Mouse (Mus musculus) small intestine, adult 2 months (tissue): ENCODE measurements at regions not wholly inside any gene's neighbourhood (a gene's known extent, or its start where the extent isn't known, plus 50 kb on each side); places are given as distances from the start of the nearest gene placed in this dataset.

ENCODE experiments used
- H3K27ac ChIP-seq: fragments of 200-500 bp; 2 replicates; pipeline ENCODE4 v1.5.1; 2012; ENCODE audit warnings: low read depth, low read length, control low read depth, inconsistent platforms; ENCODE audit not compliant: insufficient read depth
- H3K27me3 ChIP-seq: fragments of 200-500 bp; 2 replicates; pipeline ENCODE4 v1.6.1; 2012; ENCODE audit warnings: mild to moderate bottlenecking, moderate library complexity, low read length, inconsistent platforms; ENCODE audit not compliant: control insufficient read depth, insufficient read depth
- H3K36me3 ChIP-seq: fragments of 200-500 bp; 2 replicates; pipeline ENCODE4 v1.6.1; 2012; ENCODE audit warnings: mild to moderate bottlenecking, low read length, control low read depth, inconsistent platforms; ENCODE audit not compliant: control insufficient read depth, insufficient read depth
- H3K4me1 ChIP-seq: fragments of 200-500 bp; 2 replicates; pipeline ENCODE4 v1.6.1; 2012; ENCODE audit warnings: low read length, inconsistent platforms, mixed read lengths; ENCODE audit not compliant: control insufficient read depth, insufficient read depth, insufficient read length
- H3K4me3 ChIP-seq: fragments of 200-500 bp; 2 replicates; pipeline ENCODE4 v1.5.1; 2012; ENCODE audit warnings: low read depth, mild to moderate bottlenecking, control low read depth, inconsistent platforms, low read length, moderate library complexity
- CTCF ChIP-seq: fragments of 200-500 bp; IDR thresholded peaks from 2 replicates; pipeline ENCODE4 v1.5.1; 2012; ENCODE audit warnings: low read depth, mild to moderate bottlenecking, control low read depth, inconsistent platforms, low read length, moderate library complexity, mixed read lengths; ENCODE audit not compliant: insufficient replicate concordance, insufficient read length; ENCODE audit errors: extremely low read depth
- POLR2A ChIP-seq: fragments of 200-500 bp; IDR thresholded peaks from 2 replicates; pipeline ENCODE4 v1.6.1; 2012; ENCODE audit warnings: low read depth, mild to moderate bottlenecking, control low read depth, inconsistent platforms, low read length, moderate library complexity
- WGBS: fragments of 180-500 bp; shearing (Covaris S2); methylation state at CpG from one replicate; pipeline ENCODE4 v1.1.7; 2018; 5-methylcytosine and 5-hydroxymethylcytosine counted together

GRCm38 (mm10) chr2:146606170-146606569 is 94.0 kb upstream of the Ralgapa2 start:
- no peaks in the 10 kb centered on the region for H3K36me3 ChIP-seq
- H3K27ac ChIP-seq, result no peak overlapping the region
- TF ChIP-seq POLR2A (no peak), CTCF (no peak)
- H3K27me3 ChIP-seq, result no peaks in the 10 kb centered on the region
- H3K4me1 ChIP-seq, result no peaks in the 10 kb centered on the region
- no peak overlapping the region for H3K4me3 ChIP-seq

- TF ChIP-seq POLR2A, result no peak
- H3K27me3 ChIP-seq, result no peaks in the 10 kb centered on the region
- no peaks in the 10 kb centered on the region for H3K4me1 ChIP-seq
- H3K27ac ChIP-seq, result no peak overlapping the region
- H3K36me3 ChIP-seq, result no peaks in the 10 kb centered on the region
- 97% methylated on average over 2 of the region's 2 CpGs for WGBS
- no peak overlapping the region for H3K4me3 ChIP-seq
Observed at GRCm38 (mm10) chr2:146610896-146611295, 98.8 kb upstream of the Ralgapa2 start.

GRCm38 (mm10) chr2:146611886-146612521 is 99.9 kb upstream of the Ralgapa2 start:
- H3K27ac ChIP-seq, result no peak overlapping the region
- TF ChIP-seq CTCF (peak; percentile 86; the same call in 1 of the 2 replicates), POLR2A (no peak)
- WGBS, result 32% methylated on average over 6 of the region's 6 CpGs
- H3K36me3 ChIP-seq, result no peaks in the 10 kb centered on the region
- no peak overlapping the region for H3K4me3 ChIP-seq
- H3K27me3 ChIP-seq, result no peaks in the 10 kb centered on the region
- no peaks in the 10 kb centered on the region for H3K4me1 ChIP-seq

DNA sequence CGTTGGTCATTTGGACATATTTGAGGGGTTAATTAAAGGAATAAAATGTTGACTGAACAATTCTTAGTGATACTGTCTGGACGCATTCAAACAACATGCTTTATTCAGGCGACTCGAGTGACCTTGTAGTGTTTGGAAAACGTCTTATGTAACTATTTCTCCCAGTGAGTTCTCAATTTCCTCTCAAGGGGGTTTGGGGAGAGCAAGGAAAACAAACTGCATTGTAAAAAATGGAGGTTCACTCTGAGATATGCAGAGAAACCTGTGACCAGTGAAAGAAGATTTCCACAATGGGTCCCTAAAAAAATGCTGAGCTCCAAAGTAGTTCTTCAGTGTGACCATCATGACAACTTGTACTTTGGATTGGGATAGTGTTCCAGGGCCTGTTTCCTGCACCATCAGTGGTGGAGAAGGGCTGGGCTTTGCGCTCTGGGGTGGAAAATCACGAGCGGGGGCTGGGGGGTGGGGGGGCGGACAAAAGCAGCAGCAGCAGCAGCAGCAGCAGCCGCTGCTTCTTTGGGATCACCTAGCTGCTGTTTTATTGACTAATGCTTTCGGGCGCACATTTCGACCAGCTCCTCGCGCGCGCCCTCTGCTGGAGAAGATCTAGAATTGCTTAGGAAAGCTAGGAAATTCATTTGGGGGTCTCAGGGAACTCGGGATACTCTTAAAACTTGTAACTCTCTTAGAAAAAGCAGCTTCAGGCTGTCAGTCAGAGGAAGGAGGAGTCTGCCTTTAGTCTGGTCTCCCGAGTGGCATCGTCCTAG is 100.6 kb upstream of the Ralgapa2 start:
- peak; percentile 93 for TF ChIP-seq CTCF
- no peak for TF ChIP-seq POLR2A
- no peak overlapping the region for H3K27ac ChIP-seq
- WGBS, result 6% methylated on average over 20 of the region's 20 CpGs
- no peaks in the 10 kb centered on the region for H3K36me3 ChIP-seq
- no peaks in the 10 kb centered on the region for H3K4me1 ChIP-seq
- H3K4me3 ChIP-seq, result no peak overlapping the region
- no peaks in the 10 kb centered on the region for H3K27me3 ChIP-seq

DNA sequence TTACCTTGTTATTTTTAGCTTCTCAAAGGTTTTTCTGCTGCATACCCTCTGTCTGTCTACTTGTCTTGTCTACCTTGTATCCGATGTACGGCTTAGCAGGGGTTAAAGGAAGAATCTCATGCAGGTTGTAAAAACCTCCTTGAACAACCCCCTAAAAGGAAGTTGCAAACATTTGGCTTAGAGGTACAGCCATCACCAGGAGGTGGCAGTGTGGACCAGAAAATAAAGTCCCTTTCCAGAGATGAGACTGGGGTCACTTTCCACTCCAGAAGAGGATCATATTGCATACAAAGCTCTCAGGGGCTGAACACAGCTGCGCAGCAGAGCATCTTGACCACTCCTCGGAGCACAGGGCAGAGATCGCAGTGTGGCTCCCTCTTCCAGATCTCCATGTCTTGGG is 109.0 kb upstream of the Ralgapa2 start:
- peak; percentile 27; the same call in 1 of the 2 replicates for TF ChIP-seq CTCF
- TF ChIP-seq POLR2A, result no peak
- 9% methylated on average over 5 of the region's 5 CpGs for WGBS
- Histone ChIP-seq H3K27me3 (no peaks in the 10 kb centered on the region), H3K4me1 (no peaks in the 10 kb centered on the region), H3K4me3 (no peak overlapping the region), H3K27ac (no peak overlapping the region), H3K36me3 (no peaks in the 10 kb centered on the region)

- WGBS, result 94% methylated on average over 1 of the region's 1 CpGs
- Histone ChIP-seq H3K27ac (no peak overlapping the region), H3K4me1 (no peaks in the 10 kb centered on the region), H3K4me3 (no peak overlapping the region), H3K36me3 (no peaks in the 10 kb centered on the region), H3K27me3 (no peaks in the 10 kb centered on the region)
- TF ChIP-seq POLR2A (no peak), CTCF (no peak)
Observed at GRCm38 (mm10) chr2:146623052-146623451, 110.9 kb upstream of the Ralgapa2 start.

GRCm38 (mm10) chr2:146624207-146624606 is 112.1 kb upstream of the Ralgapa2 start:
- no peak overlapping the region for H3K4me3 ChIP-seq
- 72% methylated on average over 5 of the region's 5 CpGs for WGBS
- H3K27me3 ChIP-seq, result no peaks in the 10 kb centered on the region
- TF ChIP-seq CTCF, result no peak
- no peak for TF ChIP-seq POLR2A
- no peaks in the 10 kb centered on the region for H3K36me3 ChIP-seq
- H3K27ac ChIP-seq, result no peak overlapping the region
- no peaks in the 10 kb centered on the region for H3K4me1 ChIP-seq
